Mouse (Mus musculus) induced T-regulatory cell, adult 2 months (primary cell): ENCODE results near the gene Mark1.

ENCODE experiments used
- DNase-seq: peaks from one replicate; pipeline ENCODE4 v3.0.0-alpha.2; 2012; ENCODE audit warnings: low read depth

Gene Mark1

DNA sequence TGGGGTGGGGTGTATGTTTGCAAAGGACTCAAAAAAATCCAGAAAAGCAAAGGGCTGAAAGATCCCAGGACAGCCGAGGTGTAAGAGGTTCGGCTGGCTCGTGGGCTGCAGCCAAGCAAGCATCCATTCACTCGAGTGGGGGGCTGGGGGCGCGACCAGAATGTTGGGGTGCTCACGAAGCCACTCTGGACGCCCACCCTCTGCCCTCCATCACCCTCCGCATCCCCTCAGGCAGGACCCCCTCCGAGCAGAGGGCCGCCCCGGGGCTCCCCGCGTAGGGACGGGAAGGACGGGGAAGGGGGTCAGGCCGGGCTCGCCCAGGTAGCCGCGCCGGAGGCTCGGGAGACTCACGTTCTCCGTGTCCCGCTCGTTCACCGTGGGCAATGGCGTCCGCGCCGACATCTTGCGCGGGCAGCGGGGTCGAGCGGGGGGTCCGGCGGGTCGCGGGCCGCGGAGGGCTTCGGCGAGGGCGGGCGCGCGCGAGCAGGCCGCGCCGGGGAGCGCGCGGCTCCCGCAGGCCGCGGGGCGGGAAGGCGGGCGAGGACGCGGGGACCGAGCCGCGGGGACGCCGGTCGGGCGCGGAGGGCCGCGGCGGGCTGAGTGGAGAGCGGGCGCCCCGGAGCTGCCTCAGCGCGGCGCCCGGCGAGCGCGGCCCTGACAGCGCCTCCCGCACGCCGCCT is at the start of gene Mark1:
TSS of gene Mark1 (minus strand) at position 500 of the 680 bp plus-strand sequence.
- no peak for DNase-seq

DNA sequence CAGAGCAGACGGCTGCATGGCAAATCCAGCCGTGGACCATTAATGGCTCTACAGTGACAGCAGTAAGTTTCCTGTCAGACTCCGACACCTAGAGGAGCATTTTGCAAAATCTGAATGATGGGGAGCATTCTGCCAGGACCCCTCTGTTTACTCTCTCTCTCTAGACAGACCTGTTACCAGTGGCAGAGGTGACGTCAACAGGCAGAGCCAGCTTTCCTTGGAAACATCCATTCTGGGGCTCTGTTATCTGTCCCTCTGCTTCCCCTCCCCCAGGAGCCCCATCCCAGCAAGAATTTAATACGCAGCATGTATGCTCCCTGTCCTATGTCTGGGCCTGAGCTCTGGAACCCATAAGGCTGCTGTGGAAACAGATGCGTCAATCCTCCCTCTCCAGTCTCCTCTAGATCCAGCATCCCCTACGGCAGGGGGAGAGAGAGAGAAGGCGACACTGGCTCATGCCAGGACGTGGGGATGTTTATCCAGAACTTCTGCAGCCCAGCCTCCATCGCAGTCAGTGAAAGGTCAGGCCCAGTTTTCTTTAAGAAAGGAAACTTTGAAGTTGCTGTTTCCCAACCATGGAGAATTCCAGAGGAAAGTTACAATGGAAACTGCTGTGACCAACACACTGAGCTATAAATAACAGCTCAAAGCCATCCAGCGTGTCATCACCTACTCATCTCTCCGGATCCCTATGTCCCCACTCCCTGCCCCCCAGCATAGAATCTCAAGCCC is 48.3 kb upstream of the Mark1 start:
- no peak for DNase-seq

DNA sequence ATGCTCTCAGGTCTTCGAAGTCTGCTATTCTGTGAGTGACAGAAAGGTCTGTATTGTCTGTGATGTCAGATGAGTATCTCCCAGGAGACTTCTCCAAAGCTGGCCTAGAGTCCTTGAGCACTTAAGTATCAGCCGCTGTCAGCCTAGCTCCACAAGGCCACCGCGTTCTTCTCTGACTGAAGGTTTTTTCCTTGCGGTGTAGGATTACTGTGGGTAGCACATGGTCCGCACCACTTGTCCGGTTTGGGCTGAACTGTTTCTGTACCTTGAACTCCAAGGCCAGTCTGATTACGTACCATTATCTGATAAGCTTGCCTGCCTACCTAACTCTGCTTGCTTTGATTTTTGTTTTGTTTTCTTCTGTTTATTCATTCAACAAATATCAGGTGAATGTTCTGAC is 47.1 kb upstream of the Mark1 start:
- no peak for DNase-seq

DNA sequence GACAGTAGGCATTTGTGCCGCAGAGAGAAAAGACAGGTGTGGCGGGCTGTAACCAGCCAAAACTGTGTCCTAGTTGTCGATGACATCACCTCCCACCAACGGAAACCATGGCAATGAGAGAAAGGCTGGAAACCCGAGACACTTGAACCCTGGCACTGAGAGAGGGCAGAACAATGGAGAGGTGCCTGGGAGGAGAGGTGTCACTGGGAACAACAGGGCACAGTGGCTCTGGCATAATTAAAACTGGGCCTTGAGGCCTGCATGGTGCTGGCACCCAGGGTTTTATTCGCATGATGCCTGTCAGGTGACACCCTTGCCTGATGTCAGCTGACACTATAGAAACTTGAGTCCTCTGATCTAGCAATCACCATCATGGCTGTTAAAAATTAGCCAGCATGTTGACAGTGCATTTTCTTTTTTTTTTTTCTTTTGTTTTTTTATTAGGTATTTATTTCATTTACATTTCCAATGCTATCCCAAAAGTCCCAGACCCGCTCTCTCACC is 38.9 kb upstream of the Mark1 start:
- no peak for DNase-seq

DNA sequence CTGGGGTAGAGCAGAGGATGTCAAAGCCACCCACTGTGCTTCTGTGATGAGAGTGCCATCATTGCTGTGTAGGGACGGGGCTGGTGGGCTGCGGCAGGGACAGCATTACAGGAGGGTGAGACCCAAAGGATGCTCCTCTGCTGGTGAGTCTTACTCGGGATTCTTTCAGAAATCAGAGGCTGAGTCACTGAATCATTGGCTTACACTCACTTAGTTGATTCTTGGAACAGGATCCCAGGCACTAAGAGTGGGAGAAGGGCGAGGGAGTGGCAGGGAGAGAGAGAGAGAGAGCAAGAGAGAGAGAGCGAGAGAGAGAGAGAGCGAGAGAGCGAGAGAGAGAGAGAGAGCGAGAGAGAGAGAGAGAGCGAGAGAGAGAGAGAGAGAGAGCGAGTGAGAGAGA is 31.2 kb upstream of the Mark1 start:
- DNase-seq = no peak

DNA sequence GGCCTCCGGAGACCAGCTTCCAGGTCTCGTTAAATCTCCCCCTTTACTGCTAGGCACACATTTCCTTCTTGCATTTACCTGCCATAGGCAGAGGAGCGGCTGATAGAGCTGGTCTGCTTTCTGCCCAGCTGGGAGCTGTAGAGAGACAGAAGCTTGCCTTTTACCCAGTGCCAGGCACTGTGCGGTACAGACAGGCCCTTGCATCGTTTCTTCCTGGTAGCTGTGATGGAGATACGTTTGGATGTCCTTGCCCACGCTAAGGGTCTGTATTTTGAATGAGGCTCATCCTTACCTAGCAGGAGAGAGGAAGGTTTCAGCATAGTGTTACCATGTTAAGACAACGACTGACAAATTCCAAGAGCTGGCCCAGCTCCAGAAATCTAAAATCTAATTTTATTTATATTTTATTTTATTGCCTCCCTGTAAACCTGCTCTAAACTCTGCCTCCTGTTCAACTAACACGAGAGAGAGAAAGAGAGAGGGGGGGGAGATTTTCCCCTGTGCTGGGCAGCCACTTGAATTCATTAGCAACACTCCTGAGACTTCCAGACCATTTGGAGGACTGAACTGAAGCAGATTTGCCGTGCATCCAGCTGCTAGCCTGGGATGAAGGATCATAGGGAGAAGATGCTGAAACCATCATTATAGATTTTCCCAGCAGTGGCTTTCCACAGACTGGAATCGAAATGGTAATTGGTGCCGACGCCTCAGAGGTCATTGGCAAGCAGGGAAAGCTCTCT is 21.2 kb upstream of the Mark1 start:
- DNase-seq = no peak

DNA sequence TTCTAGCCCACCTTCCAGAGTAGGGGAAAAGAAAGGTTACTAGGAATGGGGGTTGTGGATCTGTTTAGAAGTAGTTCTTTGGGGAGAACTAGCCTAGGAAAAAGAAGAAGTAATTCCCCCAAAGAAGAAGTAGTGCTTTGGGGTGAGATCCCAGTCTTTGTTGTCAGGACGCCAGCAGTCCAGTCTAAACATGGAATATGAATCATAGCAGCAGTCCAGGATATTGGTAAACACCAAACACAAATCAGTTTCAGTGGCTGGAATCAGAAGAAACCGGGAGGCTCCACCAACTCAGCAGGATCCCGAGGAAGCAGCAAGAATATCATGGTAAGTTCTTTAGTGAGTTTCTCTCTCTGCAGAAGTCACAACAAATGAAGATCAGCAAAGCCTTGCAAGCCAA is 13.2 kb upstream of the Mark1 start:
- DNase-seq = no peak

DNA sequence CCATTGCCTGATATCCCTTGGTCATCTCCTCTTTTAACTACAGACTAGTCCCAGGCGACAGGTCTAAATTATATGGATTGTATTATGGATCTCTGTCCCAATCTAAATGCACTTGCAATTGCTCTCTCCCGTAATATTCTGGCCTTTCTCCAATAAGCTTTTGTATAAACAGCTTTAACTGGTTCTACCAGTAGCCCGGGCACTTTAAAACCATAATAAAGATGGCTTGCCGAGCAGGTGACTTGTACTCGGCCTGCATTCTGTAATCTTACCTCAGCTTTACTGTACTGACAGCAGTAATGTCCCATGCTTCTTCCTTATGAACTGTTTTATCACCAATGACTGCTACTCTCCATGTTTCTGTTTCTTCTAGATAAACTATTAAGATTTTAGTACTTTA is 7.7 kb upstream of the Mark1 start:
- no peak for DNase-seq

DNA sequence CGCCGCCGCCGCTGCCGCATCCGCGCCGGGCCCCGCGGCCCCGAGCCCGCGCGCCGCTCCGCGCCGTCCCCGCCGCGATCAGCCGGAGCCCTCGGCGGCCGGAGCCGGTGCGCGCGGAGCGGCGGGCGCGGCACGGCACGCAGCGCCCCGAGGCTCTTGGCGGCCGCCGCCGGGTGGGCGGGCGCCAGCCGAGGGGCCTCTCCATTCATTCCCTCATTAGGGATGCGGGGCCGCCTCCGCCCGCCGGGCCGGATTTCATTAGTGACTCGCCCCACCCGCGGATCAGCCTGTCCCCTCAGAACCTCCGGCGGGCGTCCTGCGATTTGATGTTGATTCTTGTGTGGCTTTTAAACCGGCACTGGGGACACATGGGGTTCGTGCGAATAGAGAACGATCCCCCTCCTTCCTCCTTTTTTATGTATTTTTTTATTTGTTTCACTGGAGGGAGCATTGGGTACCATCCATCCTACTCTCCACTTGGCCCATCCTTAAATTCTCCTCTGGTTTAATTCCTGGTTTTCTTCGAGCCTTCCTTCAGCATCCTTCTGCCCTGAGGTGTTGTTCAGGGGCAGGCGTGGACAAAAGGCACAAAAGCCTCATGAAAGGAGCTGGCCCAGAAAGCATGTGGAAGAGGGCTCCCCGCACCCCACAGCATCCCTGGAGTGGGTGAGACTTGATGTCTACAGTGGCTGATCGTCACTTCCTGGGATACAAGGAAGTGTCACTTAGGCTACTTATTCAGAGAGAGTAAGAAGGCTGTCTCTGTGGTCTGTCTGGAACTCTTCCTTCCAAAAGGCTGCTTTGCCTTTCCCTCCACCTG is 620 bp upstream of the Mark1 start:
- DNase-seq = no peak

DNA sequence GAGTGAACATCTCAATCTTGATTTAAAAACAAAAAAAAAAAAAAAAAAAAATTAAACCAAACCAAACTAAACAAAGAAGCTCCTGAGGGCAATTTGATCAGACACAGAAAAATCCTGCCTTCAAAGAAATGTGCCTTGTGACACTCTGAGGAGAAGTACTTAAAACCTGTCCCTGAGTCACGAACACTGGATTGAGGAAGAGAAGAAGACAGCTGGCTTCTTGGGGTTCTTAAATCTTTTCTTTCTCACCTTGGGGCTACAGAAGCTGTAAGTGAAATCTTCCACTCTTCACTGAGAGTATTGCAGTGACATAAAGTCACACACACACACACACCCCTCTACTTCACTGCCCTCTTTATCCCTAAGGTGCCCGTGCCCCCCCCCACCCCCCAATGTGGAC is 739 bp downstream of the Mark1 start:
- no peak for DNase-seq

DNA sequence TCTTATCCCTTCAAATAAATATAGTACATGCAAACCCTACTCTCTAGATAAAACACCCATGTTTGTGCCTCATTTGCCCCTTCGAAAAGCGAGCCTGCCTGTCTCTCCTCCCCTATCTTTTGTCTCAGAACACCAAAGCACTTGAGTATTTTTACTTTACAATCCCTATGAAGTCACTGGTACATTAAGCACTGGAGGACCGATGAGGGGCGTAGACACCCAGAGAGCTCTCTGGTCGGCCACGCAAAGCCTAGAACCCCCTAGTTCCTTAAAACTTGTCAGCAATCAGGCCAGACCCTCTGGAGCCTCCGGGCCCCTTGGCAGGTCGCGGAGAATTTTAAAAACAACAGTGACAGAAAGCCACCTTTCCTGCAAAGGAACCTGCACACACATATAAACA is 1.2 kb downstream of the Mark1 start:
- DNase-seq = no peak

DNA sequence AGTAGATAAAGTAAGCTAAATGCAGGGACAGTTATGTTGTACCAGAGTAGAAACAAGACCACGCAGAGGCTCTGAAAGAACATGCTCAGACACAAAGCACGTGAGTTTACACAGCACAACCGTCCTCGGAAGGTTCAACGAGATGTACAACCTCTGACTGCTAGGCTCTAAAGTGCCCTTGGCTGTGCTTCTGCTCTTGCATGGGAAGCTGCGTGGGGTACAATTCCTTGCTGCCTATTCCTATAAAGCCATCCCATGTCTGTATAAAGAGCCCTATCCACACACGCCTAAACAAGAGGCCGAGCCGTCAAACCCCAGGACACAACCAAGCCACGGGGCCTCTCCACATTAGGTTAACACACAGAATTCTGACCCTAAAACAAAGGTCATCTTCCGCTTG is 1.9 kb downstream of the Mark1 start:
- no peak for DNase-seq

DNA sequence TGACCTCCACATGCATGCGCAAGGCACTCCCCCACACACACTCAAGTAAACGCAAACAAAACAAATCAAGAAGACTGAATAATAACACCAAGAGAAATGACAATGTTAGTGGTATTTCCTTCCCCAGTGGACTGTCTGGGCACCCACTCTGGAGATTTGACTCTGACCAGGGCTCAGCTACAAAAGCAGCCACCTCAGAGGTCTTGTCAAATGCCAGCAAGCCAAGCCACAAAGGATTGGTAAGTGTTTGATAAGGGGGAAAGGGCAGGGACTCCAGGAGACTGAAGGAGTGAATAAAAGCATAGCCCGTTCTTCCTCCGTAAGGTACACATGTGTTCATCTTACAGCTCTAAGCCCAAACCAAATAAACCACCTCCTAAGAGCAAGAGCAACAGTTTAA is 4.0 kb downstream of the Mark1 start:
- DNase-seq = no peak

DNA sequence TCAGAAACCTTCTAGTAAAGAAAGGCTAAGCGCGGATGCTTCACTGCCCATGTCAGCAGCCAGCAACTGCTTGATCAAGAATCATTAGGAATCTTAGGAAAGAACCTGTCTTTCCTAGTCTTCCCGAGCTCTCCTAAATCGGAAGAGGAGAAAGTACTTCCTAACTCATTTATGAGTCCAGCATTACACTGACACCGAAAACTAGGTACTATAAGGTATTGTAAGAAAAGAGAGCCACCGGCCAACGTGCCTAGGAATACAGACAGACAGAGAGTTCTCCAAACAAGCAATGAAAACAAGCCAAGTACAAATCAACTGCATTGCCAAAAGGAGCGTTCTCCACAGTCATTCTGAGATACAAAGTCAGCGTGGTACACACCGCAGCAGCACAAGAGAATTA is 8.2 kb downstream of the Mark1 start:
- no peak for DNase-seq

DNA sequence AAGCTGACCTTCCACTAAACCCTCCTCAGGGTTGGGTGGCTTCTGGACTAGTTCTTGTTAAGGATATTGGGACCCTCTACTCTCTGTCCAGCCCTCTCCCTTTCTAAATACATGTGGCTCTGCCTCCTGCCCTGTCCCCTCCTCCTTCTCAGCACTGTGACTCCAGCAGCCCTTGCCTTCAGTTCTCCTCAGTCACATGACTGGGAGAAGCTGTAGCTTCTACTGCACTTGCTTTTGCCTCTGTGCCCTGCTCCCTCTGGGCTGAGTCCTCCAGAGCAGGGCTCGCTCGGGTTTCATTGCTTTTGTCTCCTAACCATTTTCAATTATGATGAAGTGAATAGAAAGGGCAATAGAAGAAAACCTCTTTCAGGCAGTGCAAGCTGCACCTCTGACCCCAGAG is 12.6 kb downstream of the Mark1 start:
- DNase-seq = no peak

DNA sequence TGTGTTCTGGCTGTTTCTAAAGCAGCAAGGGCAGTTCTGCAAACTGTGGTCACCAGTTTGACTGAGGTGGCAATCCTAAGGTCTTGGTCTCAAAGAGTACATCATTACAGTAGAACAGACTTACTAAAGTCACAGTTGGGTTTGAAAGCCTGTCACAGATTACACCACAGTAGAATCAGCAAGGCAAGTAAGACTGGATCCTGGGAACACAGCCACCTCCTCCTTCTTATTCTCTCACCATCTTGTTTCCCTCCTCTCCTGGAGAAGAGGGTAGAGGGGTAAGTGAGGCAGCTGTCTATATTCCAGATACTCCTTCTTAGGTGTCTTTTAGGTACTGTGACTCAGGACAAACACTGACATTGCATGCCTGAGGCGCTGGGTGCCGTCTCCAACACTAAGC is 14.6 kb downstream of the Mark1 start:
- no peak for DNase-seq

DNA sequence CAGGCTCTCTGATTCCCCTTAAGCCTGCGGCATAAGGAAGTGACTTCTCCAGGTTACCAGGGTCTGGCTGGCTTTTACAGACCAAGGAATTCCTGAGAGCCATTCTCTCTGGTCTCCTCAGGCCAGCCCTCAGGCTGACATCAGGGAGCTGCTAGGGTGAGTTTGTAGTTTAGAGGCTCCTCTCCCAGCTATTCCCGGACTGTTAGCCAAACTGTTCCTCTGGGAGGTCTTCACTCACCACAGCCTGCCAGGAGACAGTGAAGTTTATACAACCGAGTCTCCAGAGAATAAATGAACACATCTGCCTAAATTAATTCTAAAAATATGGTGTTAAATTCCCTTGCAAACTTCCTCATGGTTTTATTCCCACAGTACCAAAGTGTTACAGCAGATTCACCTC is 15.6 kb downstream of the Mark1 start:
- no peak for DNase-seq

DNA sequence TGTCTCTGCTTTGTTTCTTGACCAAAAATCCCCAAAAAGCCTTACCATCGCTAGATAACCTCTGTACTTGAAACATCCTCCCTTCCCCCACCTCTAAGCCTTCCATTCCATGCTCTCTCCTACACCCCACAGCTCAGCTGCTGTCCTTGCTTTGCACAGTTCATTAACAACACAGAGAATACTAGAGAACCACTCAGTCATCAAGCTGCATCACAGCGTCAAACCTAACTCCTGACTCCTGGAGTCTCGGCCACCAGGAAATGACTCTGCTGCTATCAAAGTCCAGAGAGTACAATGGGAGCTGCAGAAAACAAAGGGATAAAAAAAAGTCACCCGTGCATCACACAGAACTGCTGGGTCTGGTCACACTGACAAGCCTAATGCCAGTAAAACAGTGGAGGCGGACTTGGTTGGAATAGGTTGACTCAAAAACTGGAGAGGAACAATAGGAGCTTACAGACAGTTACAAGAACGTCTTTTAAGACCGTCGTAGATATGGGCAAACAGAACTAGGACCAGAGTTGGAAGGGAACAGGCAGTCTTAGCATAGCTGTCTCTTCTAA is 27.1 kb downstream of the Mark1 start:
- DNase-seq = no peak

DNA sequence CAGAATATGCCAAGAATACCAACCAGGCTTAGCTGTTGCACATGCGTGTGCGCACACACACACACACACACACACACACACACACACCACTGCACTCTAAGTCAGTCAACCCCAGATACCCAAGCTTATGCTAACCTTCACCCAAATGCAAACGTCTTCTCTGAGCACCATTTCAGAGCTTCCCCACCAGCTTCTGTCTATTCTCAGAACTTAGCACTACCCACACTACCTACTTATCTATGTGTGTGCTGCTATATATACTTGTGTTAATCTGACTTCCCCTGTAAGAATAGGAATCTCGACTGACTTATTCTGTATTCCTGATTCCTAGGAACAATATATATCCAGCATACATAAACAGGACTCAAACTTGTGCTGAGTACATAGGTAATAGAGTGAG is 30.0 kb downstream of the Mark1 start:
- DNase-seq = no peak

DNA sequence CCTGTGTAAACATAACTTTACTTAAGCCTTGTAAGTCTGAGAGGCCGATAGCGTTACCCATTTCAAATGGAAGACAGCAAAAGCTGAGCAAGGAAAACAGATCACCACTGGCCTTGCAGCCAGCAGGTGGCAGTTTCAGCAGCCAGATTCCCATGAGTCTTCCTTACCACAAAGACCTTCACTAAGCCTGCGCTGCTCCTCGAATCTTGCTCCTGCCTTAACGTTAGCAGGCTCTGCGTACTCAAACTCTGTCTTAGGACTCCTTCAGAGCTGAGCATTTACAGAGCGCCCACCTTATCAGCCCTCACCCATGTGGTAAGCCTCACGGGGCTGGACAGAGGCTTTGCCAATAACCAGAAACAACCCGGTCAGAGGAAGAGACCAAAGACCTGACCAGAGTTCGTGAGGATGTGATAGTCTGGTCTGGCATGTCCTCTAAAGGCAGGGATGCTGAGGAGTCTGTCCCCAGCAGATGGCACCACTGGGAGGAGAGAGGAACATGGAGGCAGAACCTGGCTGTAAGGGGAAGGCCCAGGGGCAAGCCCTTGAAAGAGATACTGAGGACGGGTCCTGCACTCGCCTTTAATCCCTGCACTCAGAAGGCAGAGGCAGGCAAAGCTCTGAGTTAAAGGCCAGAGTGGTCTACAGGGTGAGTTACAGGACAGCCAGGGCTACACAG is 33.5 kb downstream of the Mark1 start:
- peak; percentile 9 for DNase-seq

DNA sequence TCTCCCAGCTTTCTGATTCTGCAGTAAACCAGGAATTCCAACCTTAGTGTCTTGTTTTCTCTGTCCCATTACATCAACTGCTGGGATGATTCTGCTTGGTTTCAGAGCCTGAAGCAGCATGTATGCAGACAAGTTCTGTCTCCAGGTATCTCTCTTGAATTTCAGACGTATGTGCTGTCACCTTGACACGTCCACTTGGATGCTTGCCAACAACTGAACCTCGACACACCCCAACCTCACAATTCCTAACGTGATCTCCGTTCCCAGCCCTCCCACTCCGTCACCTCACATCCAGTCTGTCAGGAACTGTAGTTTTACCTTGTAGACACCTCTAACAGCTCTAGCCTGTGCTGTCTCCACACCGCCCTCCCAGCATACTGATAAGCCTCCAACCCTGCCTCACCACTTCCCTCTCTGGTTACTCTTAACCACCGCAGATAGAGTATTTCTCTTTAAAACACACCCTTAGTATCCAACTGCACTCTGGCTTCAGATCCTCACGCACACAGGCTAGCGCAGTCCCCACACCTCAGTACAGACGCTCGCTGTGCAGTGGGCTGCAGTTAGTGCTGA is 36.2 kb downstream of the Mark1 start:
- DNase-seq = no peak
